Mouse (Mus musculus) heart, embryonic 12.5 days (tissue): ENCODE data around the gene Ap3b1. TPM values are rescaled to one million over a fixed set of nuclear protein-coding genes. Genes with fewer than 3 reads are reported as not detected.

Experiments
- ATAC-seq: fragments of 200-750 bp; cut with Nextera tagmentation; 2 replicates; pipeline ENCODE4 v1.8.0; 2017; ENCODE audit warnings: moderate TSS enrichment, moderate library complexity; ENCODE audit not compliant: insufficient number of reproducible peaks, low FRiP score
- H3K27ac ChIP-seq: fragments of 300-500 bp; sonication (generic); 2 replicates; pipeline ENCODE4 v1.5.1; 2016; ENCODE audit warnings: mild to moderate bottlenecking, moderate library complexity; ENCODE audit not compliant: poor library complexity, severe bottlenecking
- H3K27me3 ChIP-seq: fragments of 300-500 bp; sonication (generic); replicated peaks from 2 replicates; pipeline ENCODE4 v1.6.1; 2016; ENCODE audit warnings: mild to moderate bottlenecking, moderate library complexity
- H3K36me3 ChIP-seq: fragments of 300-500 bp; sonication (generic); 2 replicates; pipeline ENCODE4 v1.6.1; 2016; ENCODE audit warnings: mild to moderate bottlenecking, moderate library complexity
- H3K4me1 ChIP-seq: fragments of 300-500 bp; sonication (generic); replicated peaks from 2 replicates; pipeline ENCODE4 v1.6.1; 2016; ENCODE audit warnings: mild to moderate bottlenecking
- H3K4me2 ChIP-seq: fragments of 300-500 bp; sonication (generic); 2 replicates; pipeline ENCODE4 v1.6.1; 2016; ENCODE audit warnings: mild to moderate bottlenecking, moderate library complexity
- H3K4me3 ChIP-seq: fragments of 300-500 bp; sonication (generic); 2 replicates; pipeline ENCODE4 v1.5.1; 2016; ENCODE audit warnings: mild to moderate bottlenecking
- H3K9ac ChIP-seq: fragments of 300-500 bp; sonication (generic); 2 replicates; pipeline ENCODE4 v1.6.1; 2016; ENCODE audit warnings: mild to moderate bottlenecking, moderate library complexity
- H3K9me3 ChIP-seq: fragments of 300-500 bp; sonication (generic); replicated peaks from 2 replicates; pipeline ENCODE4 v1.6.1; 2016; ENCODE audit warnings: mild to moderate bottlenecking, moderate library complexity
- WGBS: fragments of 180-500 bp; shearing (Covaris S2); methylation state at CpG from one replicate; pipeline ENCODE4 v1.1.7; 2016; 5-methylcytosine and 5-hydroxymethylcytosine counted together
- polyA plus RNA-seq: library from polyadenylated mRNA; unstranded; fragments of >200 nt; fragmentation: Nextera tagmentation; extraction: Ambion mirVana; gene quantifications from 2 replicates; pipeline ENCODE4 v1.2.1, GENCODE M21; 2016

The Ap3b1 gene
- polyA plus RNA-seq, 1 experiment from 2014 or later, result 38.6 TPM

GRCm38 (mm10) chr13:94451229-94451628 is 92.5 kb downstream of the Ap3b1 start:
- Histone ChIP-seq H3K36me3 (peaks cover 41% of the 10 kb centered on the region), H3K9ac (no peak overlapping the region), H3K4me2 (no peak overlapping the region), H3K27ac (no peak overlapping the region), H3K4me3 (no peak overlapping the region), H3K9me3 (no peaks in the 10 kb centered on the region), H3K4me1 (no peaks in the 10 kb centered on the region), H3K27me3 (no peaks in the 10 kb centered on the region)
- no peak for ATAC-seq
- WGBS, result 58% methylated on average over 6 of the region's 6 CpGs

- H3K27me3 ChIP-seq, result no peaks in the 10 kb centered on the region
- H3K4me3 ChIP-seq, result no peak overlapping the region
- no peaks in the 10 kb centered on the region for H3K4me1 ChIP-seq
- no peak overlapping the region for H3K9ac ChIP-seq
- H3K36me3 ChIP-seq, result peaks cover 35% of the 10 kb centered on the region
- no peak for ATAC-seq
- no peak overlapping the region for H3K4me2 ChIP-seq
- WGBS, result 91% methylated on average over 12 of the region's 12 CpGs
- no peaks in the 10 kb centered on the region for H3K9me3 ChIP-seq
- no peak overlapping the region for H3K27ac ChIP-seq
Measured at GRCm38 (mm10) chr13:94454131-94454530, 95.4 kb downstream of the Ap3b1 start.

- Histone ChIP-seq H3K4me2 (no peak overlapping the region), H3K9me3 (no peaks in the 10 kb centered on the region), H3K4me3 (no peak overlapping the region), H3K27ac (no peak overlapping the region), H3K27me3 (no peaks in the 10 kb centered on the region), H3K4me1 (no peaks in the 10 kb centered on the region), H3K9ac (no peak overlapping the region), H3K36me3 (peaks cover 42% of the 10 kb centered on the region)
- WGBS, result 71% methylated on average over 4 of the region's 4 CpGs
- no peak for ATAC-seq
Measured at GRCm38 (mm10) chr13:94459143-94459542, 100.4 kb downstream of the Ap3b1 start.

- H3K4me1 ChIP-seq, result no peaks in the 10 kb centered on the region
- no peak overlapping the region for H3K9ac ChIP-seq
- H3K27me3 ChIP-seq, result no peaks in the 10 kb centered on the region
- no peak overlapping the region for H3K4me2 ChIP-seq
- ATAC-seq, result no peak
- H3K36me3 ChIP-seq, result peaks cover 37% of the 10 kb centered on the region
- H3K9me3 ChIP-seq, result no peaks in the 10 kb centered on the region
- no peak overlapping the region for H3K4me3 ChIP-seq
- WGBS, result 40% methylated on average over 2 of the region's 2 CpGs
- no peak overlapping the region for H3K27ac ChIP-seq
Measured at GRCm38 (mm10) chr13:94464221-94464620, 105.5 kb downstream of the Ap3b1 start.

- Histone ChIP-seq H3K27ac (no peak overlapping the region), H3K4me3 (no peak overlapping the region), H3K4me2 (no peak overlapping the region), H3K9me3 (no peaks in the 10 kb centered on the region), H3K36me3 (peaks cover 36% of the 10 kb centered on the region), H3K27me3 (no peaks in the 10 kb centered on the region), H3K4me1 (no peaks in the 10 kb centered on the region), H3K9ac (no peak overlapping the region)
- no peak for ATAC-seq
- 95% methylated on average over 1 of the region's 1 CpGs for WGBS
Measured at GRCm38 (mm10) chr13:94468551-94468950, 109.8 kb downstream of the Ap3b1 start.

GRCm38 (mm10) chr13:94471009-94471672 is 112.4 kb downstream of the Ap3b1 start:
- peaks cover 32% of the 10 kb centered on the region for H3K36me3 ChIP-seq
- no peak for ATAC-seq
- H3K4me1 ChIP-seq, result no peaks in the 10 kb centered on the region
- H3K9ac ChIP-seq, result no peak overlapping the region
- H3K9me3 ChIP-seq, result no peaks in the 10 kb centered on the region
- no peak overlapping the region for H3K27ac ChIP-seq
- no peak overlapping the region for H3K4me2 ChIP-seq
- 91% methylated on average over 11 of the region's 11 CpGs for WGBS
- no peak overlapping the region for H3K4me3 ChIP-seq
- no peaks in the 10 kb centered on the region for H3K27me3 ChIP-seq

GRCm38 (mm10) chr13:94476208-94476607 is 117.4 kb downstream of the Ap3b1 start:
- Histone ChIP-seq H3K9ac (no peak overlapping the region), H3K4me1 (no peaks in the 10 kb centered on the region), H3K4me2 (no peak overlapping the region), H3K27ac (no peak overlapping the region), H3K27me3 (no peaks in the 10 kb centered on the region), H3K9me3 (no peaks in the 10 kb centered on the region), H3K36me3 (peaks cover 60% of the 10 kb centered on the region), H3K4me3 (no peak overlapping the region)
- 95% methylated on average over 3 of the region's 3 CpGs for WGBS
- ATAC-seq, result no peak

- no peak for ATAC-seq
- Histone ChIP-seq H3K4me1 (no peaks in the 10 kb centered on the region), H3K9me3 (peaks cover 8% of the 10 kb centered on the region), H3K4me3 (no peak overlapping the region), H3K36me3 (peaks cover 78% of the 10 kb centered on the region), H3K27me3 (no peaks in the 10 kb centered on the region), H3K4me2 (no peak overlapping the region), H3K27ac (no peak overlapping the region), H3K9ac (no peak overlapping the region)
- 89% methylated on average over 7 of the region's 7 CpGs for WGBS
Measured at GRCm38 (mm10) chr13:94480256-94480655, 121.5 kb downstream of the Ap3b1 start.

- WGBS, result 94% methylated on average over 3 of the region's 3 CpGs
Measured at GRCm38 (mm10) chr13:94490684-94491083, 131.9 kb downstream of the Ap3b1 start.

GRCm38 (mm10) chr13:94491159-94491558 is 132.4 kb downstream of the Ap3b1 start:
- H3K4me3 ChIP-seq, result no peak overlapping the region
- H3K9ac ChIP-seq, result no peak overlapping the region
- H3K4me2 ChIP-seq, result no peak overlapping the region
- 85% methylated on average over 8 of the region's 8 CpGs for WGBS
- no peak overlapping the region for H3K27ac ChIP-seq
- ATAC-seq, result no peak
- H3K4me1 ChIP-seq, result no peaks in the 10 kb centered on the region
- H3K9me3 ChIP-seq, result no peaks in the 10 kb centered on the region
- H3K27me3 ChIP-seq, result no peaks in the 10 kb centered on the region
- H3K36me3 ChIP-seq, result peaks cover 42% of the 10 kb centered on the region

More at GRCm38 (mm10) chr13:94490684-94491083, 131.9 kb downstream of the Ap3b1 start:
- Histone ChIP-seq H3K9me3 (no peaks in the 10 kb centered on the region), H3K36me3 (peaks cover 45% of the 10 kb centered on the region), H3K4me1 (no peaks in the 10 kb centered on the region), H3K4me3 (no peak overlapping the region), H3K27ac (no peak overlapping the region), H3K4me2 (no peak overlapping the region), H3K27me3 (no peaks in the 10 kb centered on the region), H3K9ac (no peak overlapping the region)
- ATAC-seq, result no peak

GRCm38 (mm10) chr13:94497521-94497920 is 138.8 kb downstream of the Ap3b1 start:
- Histone ChIP-seq H3K4me2 (no peak overlapping the region), H3K4me3 (no peak overlapping the region), H3K36me3 (peaks cover 35% of the 10 kb centered on the region), H3K27me3 (no peaks in the 10 kb centered on the region), H3K4me1 (no peaks in the 10 kb centered on the region), H3K9me3 (no peaks in the 10 kb centered on the region), H3K9ac (no peak overlapping the region), H3K27ac (no peak overlapping the region)
- no peak for ATAC-seq
- WGBS, result 91% methylated on average over 3 of the region's 3 CpGs

GRCm38 (mm10) chr13:94506411-94506810 is 147.7 kb downstream of the Ap3b1 start:
- H3K4me2 ChIP-seq, result no peak overlapping the region
- H3K4me1 ChIP-seq, result no peaks in the 10 kb centered on the region
- no peak for ATAC-seq

More at GRCm38 (mm10) chr13:94506411-94506810, 147.7 kb downstream of the Ap3b1 start:
- Histone ChIP-seq H3K36me3 (peaks cover 24% of the 10 kb centered on the region), H3K9ac (no peak overlapping the region), H3K27ac (no peak overlapping the region), H3K27me3 (no peaks in the 10 kb centered on the region), H3K4me3 (no peak overlapping the region), H3K9me3 (no peaks in the 10 kb centered on the region)
- WGBS, result 74% methylated on average over 3 of the region's 3 CpGs
